Mouse (Mus musculus) heart, postnatal 0 days (tissue): ENCODE results near the gene Hspe1.

Experiments used
- CTCF ChIP-seq: IDR thresholded peaks from 2 replicates; pipeline ENCODE4 v1.5.1; 2016; ENCODE audit warnings: antibody characterized with exemption, control low read depth, low read depth
- EP300 ChIP-seq: IDR thresholded peaks from 2 replicates; pipeline ENCODE4 v1.6.1; 2016; ENCODE audit warnings: antibody characterized with exemption, low read depth

GRCm38 (mm10) chr1:55041691-55042090, 46.2 kb upstream of the Hspe1 start:
- no peak for TF ChIP-seq CTCF
- no peak for TF ChIP-seq EP300
